ENCODE assay signal across 8 mouse cellular contexts in the genomic region with DNA sequence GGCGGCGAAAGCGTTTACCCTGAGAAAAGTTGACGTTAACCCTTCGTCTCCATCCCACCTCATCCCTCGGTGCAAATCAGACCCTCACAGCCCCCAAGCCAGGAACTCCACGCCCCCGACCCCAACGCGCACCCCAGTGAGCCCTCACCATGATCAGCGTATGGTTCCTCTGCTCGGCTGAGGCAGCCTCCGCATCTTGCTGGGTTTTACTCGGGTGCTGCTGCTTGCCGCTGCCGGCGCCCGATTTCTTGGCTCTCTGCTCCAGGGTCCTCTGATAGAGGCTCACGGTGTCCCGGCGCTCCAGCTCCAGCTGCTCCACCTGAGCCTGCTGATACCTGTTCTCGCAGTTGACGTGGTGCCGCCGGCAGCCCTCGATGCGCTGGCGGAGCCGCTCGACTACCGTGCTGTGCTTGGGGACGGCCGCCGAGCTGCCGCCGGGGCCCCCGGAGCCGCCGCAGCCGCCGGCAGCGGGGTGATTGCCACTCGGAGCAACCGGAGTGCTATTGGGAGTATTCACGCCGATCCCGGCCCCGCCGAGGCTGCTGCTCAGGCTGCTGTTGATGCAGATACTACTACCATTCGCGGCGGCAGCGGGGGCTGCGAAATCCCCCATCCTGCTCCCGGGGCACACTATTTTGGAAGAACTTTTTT. TPM values are rescaled to one million over a fixed set of nuclear protein-coding genes. Genes with fewer than 3 reads are reported as not detected.
DNase-seq lines count a peak whose midpoint lies in the region; ATAC-seq and TF ChIP-seq lines count a peak whose summit lies in the region.

No protein-coding gene starts in this region.

- peaks cover 2% of the 10 kb centered on the region; the same call in 1 of the 2 replicates for H3K4me1 ChIP-seq in cortical plate, adult 2 months (ENCODE audit: control insufficient read depth, insufficient read depth, low read length)
- H3K4me1 ChIP-seq in intestine, embryonic 15.5 days (replicated peaks), result no peaks in the 10 kb centered on the region
- H3K4me1 ChIP-seq in midbrain, embryonic 11.5 days (ENCODE audit: control insufficient read depth, insufficient read depth, low read length), result peaks cover 6% of the 10 kb centered on the region; the same call in 1 of the 2 replicates

- TF ChIP-seq CTCF in cortical plate, adult 2 months (IDR thresholded peaks at IDR 0.05; ENCODE audit: extremely low read depth, insufficient read depth, low read length), result no peak

- no peak for TF ChIP-seq POLR2A in cortical plate, adult 2 months (IDR thresholded peaks at IDR 0.05; ENCODE audit: extremely low read depth, insufficient read depth, low read length)

- no peaks in the 10 kb centered on the region for H3K27me3 ChIP-seq in intestine, embryonic 15.5 days (replicated peaks)
- H3K27me3 ChIP-seq in midbrain, embryonic 11.5 days (ENCODE audit: control insufficient read depth, insufficient read depth, low read length), result no peaks in the 10 kb centered on the region

- intact Hi-C loops in gastrocnemius, postnatal 36 days (cut with DNase I), result loop anchor here (5.0 kb wide), 2 partner anchors 56 to 94 kb away; no protein-coding TSS in a partner anchor
- intact Hi-C loops in left cerebral cortex, postnatal 36 days (cut with DNase I), result loop anchor here (2.0 to 10.0 kb wide), 6 partner anchors 93 to 621 kb away; partner anchors contain the start of gene Rab33b

- WGBS in intestine, embryonic 15.5 days, result under 1% methylated on average over 55 of the region's 55 CpGs
- whole genome bisulfite sequencing in midbrain, embryonic 11.5 days, result under 1% methylated on average over 55 of the region's 55 CpGs

- peak; percentile 81 for DNase-seq in adrenal gland, adult 2 months
- DNase-seq in gastrocnemius, postnatal 36 days, result peak; percentile 33 to 62
- DNase-seq in left cerebral cortex, postnatal 36 days (ENCODE audit: low spot score in 2 of 2), result peak; percentile 64 to 69
- DNase-seq in midbrain, embryonic 11.5 days (ENCODE audit: low spot score, missing footprints), result peak; percentile 96
- peak; percentile 37 to 57 for DNase-seq in spleen, adult 18-20 months

- H3K27ac ChIP-seq in cortical plate, adult 2 months (ENCODE audit: insufficient read depth, low read length), result peak overlapping the region; percentile 60; the same call in 1 of the 2 replicates
- H3K27ac ChIP-seq in intestine, embryonic 15.5 days, result peak overlapping the region; percentile 99
- H3K27ac ChIP-seq in midbrain, embryonic 11.5 days (ENCODE audit: low read depth, low read length), result peak overlapping the region; percentile 99

- peak overlapping the region; percentile 87 for H3K9ac ChIP-seq in intestine, embryonic 15.5 days
- peak overlapping the region; percentile 98 for H3K9ac ChIP-seq in midbrain, embryonic 11.5 days (ENCODE audit: low read length)

- peak overlapping the region; percentile 92 for H3K4me2 ChIP-seq in intestine, embryonic 15.5 days (replicated peaks)
- peak overlapping the region; percentile 83 for H3K4me2 ChIP-seq in midbrain, embryonic 11.5 days

- no peaks in the 10 kb centered on the region for H3K36me3 ChIP-seq in intestine, embryonic 15.5 days
- no peaks in the 10 kb centered on the region for H3K36me3 ChIP-seq in midbrain, embryonic 11.5 days (ENCODE audit: control insufficient read depth, insufficient read depth, low read length)

- H3K4me3 ChIP-seq in cortical plate, adult 2 months (ENCODE audit: insufficient read depth, low read length), result peak overlapping the region; percentile 88
- peak overlapping the region; percentile 83 for H3K4me3 ChIP-seq in intestine, embryonic 15.5 days (replicated peaks)
- H3K4me3 ChIP-seq in midbrain, embryonic 11.5 days (ENCODE audit: low read depth, low read length), result peak overlapping the region; percentile 91

- ATAC-seq in intestine, embryonic 15.5 days, result no peak
- ATAC-seq in midbrain, embryonic 11.5 days (ENCODE audit: low FRiP score), result no peak
- no peak for ATAC-seq in erythroid progenitor cell, adult 5-6 weeks (replicated peaks; ENCODE audit: low FRiP score, poor library complexity, severe bottlenecking)

- no peaks in the 10 kb centered on the region for H3K9me3 ChIP-seq in intestine, embryonic 15.5 days
- no peaks in the 10 kb centered on the region for H3K9me3 ChIP-seq in midbrain, embryonic 11.5 days (ENCODE audit: control insufficient read depth, low read length)

RNA-seq across cellular contexts. Expression of gene Maml3, which starts 1.2 kb away (rescaled TPM):
- 1 to 10 TPM; 7.8 TPM for total RNA-seq in adrenal gland, adult 2 months (2021)
- 5.2 and 5.3 TPM in 2 replicates for polyA plus RNA-seq in adrenal gland, adult 2 months (2012; rRNA removed)
- polyA plus RNA-seq in cortical plate, adult 2 months (2012; rRNA removed), result 2.4 and 2.7 TPM in 2 replicates
- 1 to 10 TPM; 1.9 to 2.6 TPM for total RNA-seq in gastrocnemius, postnatal 36 days (2021)
- polyA plus RNA-seq in intestine, embryonic 15.5 days (2015; fragmentation: Nextera tagmentation; extraction: Ambion mirVana), result 4.1 and 4.9 TPM in 2 replicates
- total RNA-seq in left cerebral cortex, postnatal 36 days (2021), result 10 to 100 TPM in 1 of 2 experiments, 1 to 10 TPM in 1; 6.2 to 11.9 TPM
- polyA plus RNA-seq in midbrain, embryonic 11.5 days (2014; fragmentation: Nextera tagmentation; extraction: Ambion mirVana), result 5.3 and 6.1 TPM in 2 replicates
- 0.84 and 2.2 TPM in 2 replicates for total RNA-seq in erythroid progenitor cell, adult 5-6 weeks (2015; ENCODE audit: low replicate concordance)
- total RNA-seq in erythroid progenitor cell, adult 5-6 weeks (2017; ENCODE audit: low replicate concordance), result 0.15 and 1.0 TPM in 2 replicates
